Mouse (Mus musculus) brain, embryonic 14.5 days (tissue): ENCODE data around the gene Spats2.

ENCODE experiments used
- CTCF ChIP-seq: fragments of 200-500 bp; IDR thresholded peaks from 2 replicates; pipeline ENCODE4 v1.5.1; 2012; ENCODE audit warnings: inconsistent platforms, mild to moderate bottlenecking, moderate library complexity, borderline replicate concordance; ENCODE audit not compliant: insufficient read depth, insufficient read length; ENCODE audit errors: extremely low read depth
- POLR2A ChIP-seq: fragments of 200-500 bp; IDR thresholded peaks from 2 replicates; pipeline ENCODE4 v1.6.1; 2012; ENCODE audit warnings: mild to moderate bottlenecking, inconsistent platforms, borderline replicate concordance; ENCODE audit not compliant: poor library complexity, insufficient read depth, insufficient read length, severe bottlenecking; ENCODE audit errors: extremely low read depth

DNA sequence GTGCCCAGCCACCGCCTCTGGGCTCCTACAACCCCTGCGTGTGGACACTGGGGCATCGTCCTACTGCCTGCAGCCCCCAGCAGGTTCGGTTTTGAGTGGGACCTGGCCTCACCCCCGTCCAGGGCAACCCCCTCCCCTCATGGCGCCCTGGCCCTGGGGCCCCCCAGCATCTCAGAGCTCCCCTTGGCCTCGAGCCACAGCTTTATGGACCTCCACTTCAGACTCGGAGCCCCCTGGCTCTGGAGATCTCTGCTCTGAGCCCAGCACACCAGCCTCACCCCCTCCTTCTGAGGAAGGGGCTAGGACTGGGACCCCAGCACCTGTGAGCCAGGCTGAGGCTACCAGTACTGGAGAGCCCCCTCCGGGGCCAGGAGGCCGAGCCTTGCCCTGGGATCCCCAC lies 116.3 kb downstream of the Spats2 start:
- TF ChIP-seq CTCF (no peak), POLR2A (no peak)
